Mouse (Mus musculus) brain, embryonic 14.5 days (tissue): ENCODE measurements at regions not wholly inside any gene's neighbourhood (a gene's known extent, or its start where the extent isn't known, plus 50 kb on each side); places are given as distances from the start of the nearest gene placed in this dataset.

Experiments
- CTCF ChIP-seq: fragments of 200-500 bp; IDR thresholded peaks from 2 replicates; pipeline ENCODE4 v1.5.1; 2012; ENCODE audit warnings: inconsistent platforms, mild to moderate bottlenecking, moderate library complexity, borderline replicate concordance; ENCODE audit not compliant: insufficient read depth, insufficient read length; ENCODE audit errors: extremely low read depth
- POLR2A ChIP-seq: fragments of 200-500 bp; IDR thresholded peaks from 2 replicates; pipeline ENCODE4 v1.6.1; 2012; ENCODE audit warnings: mild to moderate bottlenecking, inconsistent platforms, borderline replicate concordance; ENCODE audit not compliant: poor library complexity, insufficient read depth, insufficient read length, severe bottlenecking; ENCODE audit errors: extremely low read depth

GRCm38 (mm10) chr1:190486551-190487104 lies 316.1 kb upstream of the Prox1 start:
- TF ChIP-seq POLR2A (no peak), CTCF (no peak)
